In the genomic region with DNA sequence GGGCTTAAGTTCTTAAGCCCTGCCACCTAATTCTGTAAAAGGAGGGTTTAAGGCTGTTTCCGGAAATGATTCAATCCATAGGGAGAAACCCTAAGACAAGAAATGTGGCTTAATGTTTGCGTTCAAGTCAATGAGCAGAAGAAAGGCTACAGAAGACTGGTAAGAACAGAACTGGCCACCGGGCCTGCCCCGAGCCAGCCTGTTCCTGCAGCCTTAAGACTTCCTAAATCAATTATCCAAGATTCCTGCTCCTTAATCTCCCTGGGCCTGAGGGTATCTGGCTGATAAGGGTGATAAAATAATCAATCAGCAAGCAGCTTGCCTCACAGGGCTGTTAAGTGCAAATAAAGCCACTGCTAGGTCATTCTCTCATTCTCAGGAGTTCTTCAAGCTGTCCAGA, we compare ENCODE assay signal across 12 mouse cellular contexts. TPM values are rescaled to one million over a fixed set of nuclear protein-coding genes. Genes with fewer than 3 reads are reported as not detected.
DNase-seq lines count a peak whose midpoint lies in the region; ATAC-seq and TF ChIP-seq lines count a peak whose summit lies in the region.
"Had no signal": no experiment of that assay in that cellular context is flagged by ENCODE, and none has a peak within 500 bp of the region (broad histone marks: within the 10 kb centered on the region; RNA-seq: fewer than 3 reads in every experiment).

No protein-coding gene starts in this region.

- H3K9ac ChIP-seq in midbrain, postnatal 0 days (replicated peaks; ENCODE audit: low read length, poor library complexity, severe bottlenecking) = no peak overlapping the region
- H3K9ac ChIP-seq in forebrain, embryonic 16.5 days (replicated peaks; ENCODE audit: low read depth, low read length) = peak overlapping the region; percentile 3; the same call in 1 of the 2 replicates
- H3K9ac ChIP-seq in neural tube, embryonic 14.5 days (replicated peaks; ENCODE audit: low read depth, low read length) = peak overlapping the region; percentile 2; the same call in 1 of the 2 replicates
- H3K9ac ChIP-seq: liver, postnatal 0 days had no signal

- H3K4me2 ChIP-seq in midbrain, postnatal 0 days (ENCODE audit: low read depth, low read length, poor library complexity, severe bottlenecking) = no peak overlapping the region
- H3K4me2 ChIP-seq in forebrain, embryonic 16.5 days (ENCODE audit: low read length) = peak overlapping the region; percentile 63; the same call in 1 of the 2 replicates
- peak overlapping the region; percentile 37; the same call in 1 of the 2 replicates for H3K4me2 ChIP-seq in neural tube, embryonic 14.5 days (ENCODE audit: low read depth, low read length)

- H3K9me3 ChIP-seq in midbrain, embryonic 10.5 days (replicated peaks) = no peaks in the 10 kb centered on the region
- no peaks in the 10 kb centered on the region for H3K9me3 ChIP-seq in midbrain, postnatal 0 days (ENCODE audit: low read length)
- no peaks in the 10 kb centered on the region for H3K9me3 ChIP-seq in forebrain, embryonic 16.5 days (ENCODE audit: control insufficient read depth, low read length)
- H3K9me3 ChIP-seq in limb, embryonic 10.5 days (replicated peaks) = no peaks in the 10 kb centered on the region
- H3K9me3 ChIP-seq in neural tube, embryonic 14.5 days (ENCODE audit: control insufficient read depth, low read length) = no peaks in the 10 kb centered on the region

- 34% methylated on average over 4 of the region's 4 CpGs for WGBS in midbrain, embryonic 10.5 days
- 30% methylated on average over 4 of the region's 4 CpGs for WGBS in midbrain, postnatal 0 days
- 8% methylated on average over 4 of the region's 4 CpGs for WGBS in forebrain, embryonic 16.5 days
- 8% methylated on average over 4 of the region's 4 CpGs for WGBS in limb, embryonic 10.5 days
- WGBS in neural tube, embryonic 14.5 days = 13% methylated on average over 4 of the region's 4 CpGs

- H3K4me1 ChIP-seq in midbrain, embryonic 10.5 days = peaks cover 69% of the 10 kb centered on the region
- H3K4me1 ChIP-seq in midbrain, postnatal 0 days (ENCODE audit: insufficient read depth, low read length) = peaks cover 8% of the 10 kb centered on the region; the same call in 1 of the 2 replicates
- H3K4me1 ChIP-seq in forebrain, embryonic 16.5 days (replicated peaks; ENCODE audit: control insufficient read depth, insufficient read depth, low read length) = peaks cover 24% of the 10 kb centered on the region
- H3K4me1 ChIP-seq in limb, embryonic 10.5 days = peaks cover 52% of the 10 kb centered on the region
- peaks cover 31% of the 10 kb centered on the region for H3K4me1 ChIP-seq in neural tube, embryonic 14.5 days (ENCODE audit: control insufficient read depth, insufficient read depth, low read length)

- H3K27ac ChIP-seq in midbrain, embryonic 10.5 days (replicated peaks) = peak overlapping the region; percentile 69
- H3K27ac ChIP-seq in midbrain, postnatal 0 days (ENCODE audit: low read depth, low read length) = no peak overlapping the region
- peak overlapping the region; percentile 64 for H3K27ac ChIP-seq in forebrain, embryonic 16.5 days (ENCODE audit: low read length)
- peak overlapping the region; percentile 86 for H3K27ac ChIP-seq in limb, embryonic 10.5 days
- H3K27ac ChIP-seq in neural tube, embryonic 14.5 days (ENCODE audit: low read depth, low read length) = peak overlapping the region; percentile 80

- no peak for DNase-seq in midbrain, embryonic 10.5 days (ENCODE audit: low spot score)
- DNase-seq in midbrain, postnatal 0 days (ENCODE audit: low spot score) = no peak
- DNase-seq in limb, embryonic 10.5 days (ENCODE audit: low spot score) = peak; percentile 43
- DNase-seq in urinary bladder, postnatal 25 days (ENCODE audit: low spot score) = no peak
- DNase-seq in c-Kit-positive CD71-positive TER-119-positive erythroid progenitor cells, embryonic 14.5 days (ENCODE audit: low spot score) = no peak
- no peak for DNase-seq in gastrocnemius, postnatal 10 days
- DNase-seq: heart, postnatal 10 days; liver, postnatal 0 days had no signal

- no peak for ATAC-seq in midbrain, postnatal 0 days (ENCODE audit: low FRiP score)
- ATAC-seq in forebrain, embryonic 16.5 days = no peak
- 0 out of 2 replicates have a peak, but pooled peaks have one; percentile 24 for ATAC-seq in neural tube, embryonic 14.5 days (ENCODE audit: low read depth)
- ATAC-seq: liver, postnatal 0 days had no signal

- no peak for TF ChIP-seq CTCF in midbrain, postnatal 0 days (IDR thresholded peaks at IDR 0.05)

- H3K27me3 ChIP-seq in midbrain, embryonic 10.5 days (ENCODE audit: low read depth, poor library complexity, severe bottlenecking) = no peaks in the 10 kb centered on the region
- no peaks in the 10 kb centered on the region for H3K27me3 ChIP-seq in midbrain, postnatal 0 days (ENCODE audit: insufficient read depth, low read length)
- no peaks in the 10 kb centered on the region for H3K27me3 ChIP-seq in forebrain, embryonic 16.5 days (replicated peaks; ENCODE audit: control insufficient read depth, insufficient read depth, low read length)
- no peaks in the 10 kb centered on the region for H3K27me3 ChIP-seq in limb, embryonic 10.5 days (ENCODE audit: low read depth, poor library complexity, severe bottlenecking)
- H3K27me3 ChIP-seq in neural tube, embryonic 14.5 days (ENCODE audit: control insufficient read depth, insufficient read depth, low read length) = no peaks in the 10 kb centered on the region
- H3K27me3 ChIP-seq: CH12.LX had no signal

- H3K4me3 ChIP-seq in midbrain, embryonic 10.5 days = no peak overlapping the region
- H3K4me3 ChIP-seq in midbrain, postnatal 0 days (ENCODE audit: low read depth, low read length) = no peak overlapping the region
- no peak overlapping the region for H3K4me3 ChIP-seq in forebrain, embryonic 16.5 days (replicated peaks; ENCODE audit: low read length)
- H3K4me3 ChIP-seq in limb, embryonic 10.5 days = peak overlapping the region; percentile 39
- no peak overlapping the region for H3K4me3 ChIP-seq in neural tube, embryonic 14.5 days (ENCODE audit: low read depth, low read length)

- H3K36me3 ChIP-seq in midbrain, embryonic 10.5 days = peaks cover 50% of the 10 kb centered on the region
- H3K36me3 ChIP-seq in midbrain, postnatal 0 days (ENCODE audit: insufficient read depth, low read length) = no peaks in the 10 kb centered on the region
- no peaks in the 10 kb centered on the region for H3K36me3 ChIP-seq in forebrain, embryonic 16.5 days (ENCODE audit: control insufficient read depth, insufficient read depth)
- H3K36me3 ChIP-seq in limb, embryonic 10.5 days = no peaks in the 10 kb centered on the region
- no peaks in the 10 kb centered on the region for H3K36me3 ChIP-seq in neural tube, embryonic 14.5 days (ENCODE audit: control insufficient read depth, insufficient read depth, low read length)

RNA-seq across cellular contexts. Expression of gene Mtcl1, which starts 31.8 kb away (rescaled TPM):
- polyA plus RNA-seq in midbrain, embryonic 10.5 days (2016; fragmentation: Nextera tagmentation; extraction: Ambion mirVana) = 45.9 and 65.2 TPM in 2 replicates
- total RNA-seq in midbrain, postnatal 0 days (2014; rRNA removed) = 15.7 and 25.2 TPM in 2 replicates
- polyA plus RNA-seq in midbrain, postnatal 0 days (2015; fragmentation: Nextera tagmentation; extraction: Ambion mirVana) = 9.5 and 10.8 TPM in 2 replicates
- polyA plus RNA-seq in forebrain, embryonic 16.5 days (2015; fragmentation: Nextera tagmentation; extraction: Ambion mirVana) = 33.1 and 44.3 TPM in 2 replicates
- polyA plus RNA-seq in limb, embryonic 10.5 days (2016; fragmentation: Nextera tagmentation; extraction: Ambion mirVana) = 5.6 and 7.6 TPM in 2 replicates
- 33.4 and 33.8 TPM in 2 replicates for polyA plus RNA-seq in neural tube, embryonic 14.5 days (2014; fragmentation: Nextera tagmentation; extraction: Ambion mirVana)
- 10 to 100 TPM in 1 of 2 experiments, 1 to 10 TPM in 1; 9.3 to 13.1 TPM for total RNA-seq in gastrocnemius, postnatal 10 days (2021)
- total RNA-seq: CH12.LX; monocyte, adult 5-6 weeks had no signal
